Mouse (Mus musculus) embryonic facial prominence, embryonic 10.5 days (tissue): Measurements from ENCODE around the gene Gm5346. TPM values are rescaled to one million over a fixed set of nuclear protein-coding genes. Genes with fewer than 3 reads are reported as not detected.
"Not testable (repeated sequence)": the region's sequence is repeated elsewhere in the genome, so short reads cannot be mapped to it uniquely, and the experiment has no call there.

Experiments used
- DNase-seq: peaks from one replicate; pipeline ENCODE4 v3.0.0-alpha.2; 2017; ENCODE audit warnings: low spot score
- H3K27ac ChIP-seq: fragments of 300-500 bp; sonication (generic); replicated peaks from 2 replicates; pipeline ENCODE4 v1.5.1; 2016; ENCODE audit warnings: mild to moderate bottlenecking
- H3K27me3 ChIP-seq: fragments of 300-500 bp; sonication (generic); replicated peaks from 2 replicates; pipeline ENCODE4 v1.6.1; 2016; ENCODE audit warnings: low read depth, mild to moderate bottlenecking; ENCODE audit not compliant: poor library complexity, severe bottlenecking
- H3K36me3 ChIP-seq: fragments of 300-500 bp; sonication (generic); replicated peaks from 2 replicates; pipeline ENCODE4 v1.6.1; 2016; ENCODE audit warnings: mild to moderate bottlenecking, moderate library complexity
- H3K4me1 ChIP-seq: fragments of 300-500 bp; sonication (generic); 2 replicates; pipeline ENCODE4 v1.6.1; 2016
- H3K4me3 ChIP-seq: fragments of 300-500 bp; sonication (generic); 2 replicates; pipeline ENCODE4 v1.5.1; 2016; ENCODE audit warnings: mild to moderate bottlenecking, moderate library complexity
- H3K9me3 ChIP-seq: fragments of 300-500 bp; sonication (generic); 2 replicates; pipeline ENCODE4 v1.6.1; 2016; ENCODE audit warnings: mild to moderate bottlenecking
- WGBS: fragments of 180-500 bp; shearing (Covaris S2); methylation state at CpG from one replicate; pipeline ENCODE4 v1.1.7; 2016; 5-methylcytosine and 5-hydroxymethylcytosine counted together
- polyA plus RNA-seq: library from polyadenylated mRNA; unstranded; fragments of >200 nt; fragmentation: Nextera tagmentation; extraction: Ambion mirVana; gene quantifications from 2 replicates; pipeline ENCODE4 v1.2.1, GENCODE M21; 2016

Gm5346 gene
- polyA plus RNA-seq, result not detected in 2 replicates

DNA sequence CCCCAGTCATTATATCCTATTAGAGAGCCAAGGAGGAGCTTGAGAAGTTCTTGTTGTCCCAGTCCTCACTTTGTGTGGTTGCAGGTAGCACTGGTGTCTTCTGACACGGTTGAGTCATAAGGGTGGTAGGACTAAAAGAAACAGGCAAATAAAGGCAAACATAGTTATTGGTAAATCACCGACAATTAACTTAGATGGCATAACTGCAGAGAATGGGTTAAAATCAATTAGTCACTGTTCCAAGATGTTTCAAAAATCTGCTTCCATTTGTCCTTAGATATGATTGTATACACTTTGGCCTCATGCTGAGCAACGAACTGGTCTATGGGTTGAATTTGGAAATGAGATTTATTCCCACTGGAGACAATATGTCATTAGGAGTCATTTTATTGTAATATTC is at the start of gene Gm5346:
Gene Gm5346, minus strand, starts transcription at position 101 of the 400 bp plus-strand sequence.
- no peak for DNase-seq
- Histone ChIP-seq H3K9me3 (no peaks in the 10 kb centered on the region), H3K27ac (no peak within 1 kb of the TSS), H3K4me1 (no peaks in the 10 kb centered on the region), H3K27me3 (no peaks in the 10 kb centered on the region), H3K4me3 (no peak within 1 kb of the TSS), H3K36me3 (no peaks in the 10 kb centered on the region)
- 88% methylated on average over 3 of the region's 3 CpGs for WGBS

DNA sequence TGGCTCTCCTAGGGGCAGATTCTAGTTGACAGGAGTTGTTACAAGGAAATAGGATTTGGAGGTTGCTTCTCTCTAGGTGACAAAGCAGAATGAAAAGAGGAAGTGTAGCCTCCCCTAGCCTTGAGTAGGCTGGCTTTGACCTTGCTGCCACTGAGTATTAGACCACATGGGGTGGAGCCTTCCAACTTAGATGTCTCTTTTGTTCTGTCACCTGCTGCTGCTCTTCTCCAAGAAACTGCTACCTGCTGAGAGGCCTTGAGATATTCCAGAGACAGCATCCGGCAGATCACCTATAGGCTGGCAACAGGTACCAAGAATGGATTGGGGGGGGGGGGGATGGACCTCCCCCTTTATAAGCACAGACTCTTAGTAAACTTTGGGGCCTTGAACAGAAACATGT is 11.0 kb downstream of the Gm5346 start:
- Histone ChIP-seq H3K4me3 (no peak overlapping the region), H3K36me3 (no peaks in the 10 kb centered on the region), H3K27ac (no peak overlapping the region), H3K9me3 (no peaks in the 10 kb centered on the region), H3K27me3 (no peaks in the 10 kb centered on the region), H3K4me1 (no peaks in the 10 kb centered on the region)
- 94% methylated on average over 1 of the region's 1 CpGs for WGBS
- DNase-seq, result no peak

DNA sequence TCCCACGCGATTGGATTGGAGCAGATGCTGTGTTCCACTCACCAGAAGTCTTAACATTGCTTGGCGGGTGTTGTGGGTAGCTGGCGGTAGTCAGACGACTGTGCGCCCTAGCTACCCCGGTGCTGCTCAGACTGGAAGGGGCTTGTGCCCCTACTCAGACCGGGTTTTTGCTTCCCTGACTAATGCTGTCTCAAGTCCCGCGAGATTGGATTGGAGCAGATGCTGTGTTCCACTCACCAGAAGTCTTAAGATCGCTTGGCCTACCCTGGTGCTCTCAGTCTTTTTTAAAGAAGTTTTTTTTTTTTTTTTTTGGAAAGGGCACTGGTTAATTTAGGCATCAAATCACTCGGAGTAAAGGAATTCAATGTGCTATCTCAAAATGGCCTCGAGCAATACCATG is 23.4 kb downstream of the Gm5346 start:
- H3K27me3 ChIP-seq, H3K4me1 ChIP-seq, H3K4me3 ChIP-seq, DNase-seq, H3K27ac ChIP-seq, H3K36me3 ChIP-seq, H3K9me3 ChIP-seq: not testable (repeated sequence)
- WGBS, result 86% methylated on average over 13 of the region's 13 CpGs

DNA sequence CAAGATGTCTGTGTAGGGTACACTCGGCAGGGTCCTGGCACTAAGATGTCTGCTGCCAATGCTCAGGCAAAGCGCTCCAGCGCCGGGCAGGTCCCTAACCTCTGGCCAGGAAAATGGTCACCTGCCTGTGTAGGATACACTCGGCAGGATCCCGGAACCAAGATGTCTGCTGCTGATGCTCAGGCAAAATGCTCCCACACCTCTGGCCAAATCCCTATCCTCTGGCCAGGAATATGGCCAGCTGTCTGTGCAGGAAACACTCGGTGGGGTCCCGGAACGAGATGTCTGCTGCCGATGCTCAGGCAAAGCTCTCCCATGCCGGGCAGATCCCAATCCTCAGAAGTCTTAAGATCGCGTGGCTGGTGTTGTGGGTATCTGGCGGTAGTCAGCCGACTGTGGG is 23.9 kb downstream of the Gm5346 start:
- not testable (repeated sequence) for H3K27ac ChIP-seq, H3K36me3 ChIP-seq, H3K9me3 ChIP-seq, H3K4me3 ChIP-seq, H3K4me1 ChIP-seq, DNase-seq, H3K27me3 ChIP-seq
- WGBS, result 94% methylated on average over 15 of the region's 15 CpGs

DNA sequence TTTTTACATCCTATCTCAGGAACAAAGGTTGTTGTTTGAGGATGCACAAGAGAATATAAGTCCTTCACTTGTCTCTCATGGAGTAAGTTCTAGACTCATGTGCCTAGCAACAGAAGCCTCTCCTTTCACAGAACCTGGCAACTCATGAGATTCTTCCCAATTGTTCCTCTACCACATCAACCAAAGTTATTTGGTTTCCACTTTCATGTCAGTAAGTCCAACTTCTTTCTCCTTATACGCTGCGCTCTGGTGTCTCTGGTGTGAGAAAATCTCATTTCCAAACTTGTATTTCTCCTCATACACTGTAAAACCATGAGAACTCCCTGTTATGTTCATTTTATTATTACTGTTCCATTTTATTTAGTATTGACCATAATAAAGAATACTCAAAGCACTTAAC is 50.5 kb downstream of the Gm5346 start, which contains the start of gene Adam26a:
Gene Adam26a, minus strand, starts transcription at position 101 of the 400 bp plus-strand sequence.
- 96% methylated on average over 2 of the region's 2 CpGs for WGBS
- not testable (repeated sequence) for H3K36me3 ChIP-seq, H3K9me3 ChIP-seq, H3K27me3 ChIP-seq, H3K4me3 ChIP-seq, H3K27ac ChIP-seq, H3K4me1 ChIP-seq, DNase-seq

Other genes with a start within 250 kb of the Gm5346 start
- not detected in 2 replicates for gene Adam26b, start 99.2 kb downstream of the Gm5346 start, polyA plus RNA-seq
- not detected in 2 replicates for gene Adam26a, start 50.6 kb downstream of the Gm5346 start, polyA plus RNA-seq
- gene Adam34, start 82.8 kb upstream of the Gm5346 start, polyA plus RNA-seq, result not detected in 2 replicates